Mouse (Mus musculus) cerebellum, postnatal 14 days (tissue): ENCODE results near the gene Tuft1.
"Not testable (repeated sequence)": the region's sequence is repeated elsewhere in the genome, so short reads cannot be mapped to it uniquely, and the experiment has no call there.

ENCODE experiments used
- DNase-seq, 2 experiments: peaks; one replicate each; pipeline ENCODE4 v3.0.0; 2021; ENCODE audit warnings: mixed read lengths in 2 of 2

Gene Tuft1

GRCm38 (mm10) chr3:94659142-94659748, 573 bp upstream of the Tuft1 start:
- peak; percentile 9 to 24 for DNase-seq

- peak; percentile 10 to 11 for DNase-seq
Observed at GRCm38 (mm10) chr3:94657852-94658739, 576 bp downstream of the Tuft1 start.

- DNase-seq, result not testable (repeated sequence)
Observed at GRCm38 (mm10) chr3:94653967-94654366, 4.7 kb downstream of the Tuft1 start.

GRCm38 (mm10) chr3:94650409-94650808, 8.3 kb downstream of the Tuft1 start:
- peak in 1 of 2 experiments; percentile 9 for DNase-seq

GRCm38 (mm10) chr3:94648755-94649590, 9.7 kb downstream of the Tuft1 start:
- peak in 1 of 2 experiments; percentile 3 for DNase-seq

GRCm38 (mm10) chr3:94642495-94643162, 16.0 kb downstream of the Tuft1 start, which contains the start of gene Gm10972:
Gene Gm10972 (plus strand): TSS chr3:94643112.
- not testable (repeated sequence) for DNase-seq

GRCm38 (mm10) chr3:94629876-94630275, 28.8 kb downstream of the Tuft1 start:
- DNase-seq, result no peak

GRCm38 (mm10) chr3:94628712-94629111, 30.0 kb downstream of the Tuft1 start:
- DNase-seq, result no peak

- DNase-seq, result no peak
Observed at GRCm38 (mm10) chr3:94624281-94624680, 34.4 kb downstream of the Tuft1 start.

- DNase-seq, result no peak
Observed at GRCm38 (mm10) chr3:94622550-94622949, 36.1 kb downstream of the Tuft1 start.

- no peak for DNase-seq
Observed at GRCm38 (mm10) chr3:94621740-94622507, 36.7 kb downstream of the Tuft1 start.

GRCm38 (mm10) chr3:94616717-94617116, 42.0 kb downstream of the Tuft1 start:
- peak; percentile 49 to 51 for DNase-seq

- DNase-seq, result peak in 1 of 2 experiments; percentile 8
Observed at GRCm38 (mm10) chr3:94613258-94613878, 45.3 kb downstream of the Tuft1 start.

- no peak for DNase-seq
Observed at GRCm38 (mm10) chr3:94612274-94612673, 46.4 kb downstream of the Tuft1 start.

GRCm38 (mm10) chr3:94611834-94612233, 46.8 kb downstream of the Tuft1 start:
- peak; percentile 12 to 16 for DNase-seq

- peak; percentile 50 to 64 for DNase-seq
Observed at GRCm38 (mm10) chr3:94611343-94611742, 47.3 kb downstream of the Tuft1 start.

- DNase-seq, result peak; percentile 18 to 22
Observed at GRCm38 (mm10) chr3:94610581-94610980, 48.1 kb downstream of the Tuft1 start.

- no peak for DNase-seq
Observed at GRCm38 (mm10) chr3:94609621-94610020, 49.1 kb downstream of the Tuft1 start.

GRCm38 (mm10) chr3:94601959-94602358, 56.7 kb downstream of the Tuft1 start:
- peak; percentile 73 to 84 for DNase-seq

GRCm38 (mm10) chr3:94597224-94597779, 61.4 kb downstream of the Tuft1 start:
- no peak for DNase-seq

- DNase-seq, result no peak
Observed at GRCm38 (mm10) chr3:94595871-94596287, 62.8 kb downstream of the Tuft1 start.
